Mouse (Mus musculus) brown adipose tissue, adult 24 weeks (tissue): ENCODE results near the gene Ntrk2. TPM values are rescaled to one million over a fixed set of nuclear protein-coding genes. Genes with fewer than 3 reads are reported as not detected.
"Not testable (repeated sequence)": the region's sequence is repeated elsewhere in the genome, so short reads cannot be mapped to it uniquely, and the experiment has no call there.

Experiments used
- H3K27ac ChIP-seq: fragments of 200-500 bp; replicated peaks from 2 replicates; pipeline ENCODE4 v1.5.1; 2012; ENCODE audit warnings: low read depth, mild to moderate bottlenecking, low read length
- H3K4me1 ChIP-seq: fragments of 200-500 bp; 2 replicates; pipeline ENCODE4 v1.6.1; 2012; ENCODE audit warnings: low read length, mixed read lengths; ENCODE audit not compliant: control insufficient read depth, insufficient read depth, insufficient read length
- H3K4me3 ChIP-seq: fragments of 200-500 bp; 2 replicates; pipeline ENCODE4 v1.5.1; 2012; ENCODE audit warnings: low read depth, mild to moderate bottlenecking, low read length, moderate library complexity; ENCODE audit not compliant: insufficient read depth
- polyA plus RNA-seq: library from polyadenylated mRNA; stranded (reverse); fragments of >200 nt; gene quantifications from 2 replicates; pipeline ENCODE4 v1.2.4, GENCODE M21; 2012; ENCODE audit not compliant: missing spikeins, insufficient read depth, insufficient read length

The Ntrk2 gene
- polyA plus RNA-seq, 1 experiment: 116 TPM

DNA sequence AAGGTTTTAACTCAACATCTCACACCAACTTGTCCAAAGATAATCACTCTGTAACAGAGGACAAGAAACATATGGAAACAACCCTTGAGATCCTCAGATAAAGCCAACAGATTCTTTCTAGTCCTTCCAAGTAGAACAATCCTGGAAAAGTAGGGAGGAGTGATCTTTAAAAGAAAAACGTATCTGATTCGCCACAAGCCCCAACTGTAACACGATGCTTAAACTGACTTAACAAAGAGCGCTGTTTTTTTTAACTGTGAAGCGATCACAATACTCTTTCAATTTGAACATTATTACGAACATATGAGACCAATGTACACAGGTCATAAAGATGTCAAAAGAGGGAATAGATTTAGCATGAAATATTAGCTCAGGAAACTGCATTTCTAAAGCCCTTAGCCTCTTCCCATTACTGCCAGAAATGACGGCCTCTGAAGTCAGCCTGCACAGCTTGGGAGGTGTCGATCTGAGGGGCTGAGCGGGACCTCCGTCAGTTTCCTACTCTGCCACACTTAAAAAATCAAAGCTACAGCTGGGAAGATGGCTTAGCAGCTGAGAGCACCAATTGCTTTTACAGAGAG lies 289.5 kb downstream of the Ntrk2 start:
- Histone ChIP-seq H3K4me1 (no peaks in the 10 kb centered on the region), H3K27ac (no peak overlapping the region), H3K4me3 (no peak overlapping the region)

DNA sequence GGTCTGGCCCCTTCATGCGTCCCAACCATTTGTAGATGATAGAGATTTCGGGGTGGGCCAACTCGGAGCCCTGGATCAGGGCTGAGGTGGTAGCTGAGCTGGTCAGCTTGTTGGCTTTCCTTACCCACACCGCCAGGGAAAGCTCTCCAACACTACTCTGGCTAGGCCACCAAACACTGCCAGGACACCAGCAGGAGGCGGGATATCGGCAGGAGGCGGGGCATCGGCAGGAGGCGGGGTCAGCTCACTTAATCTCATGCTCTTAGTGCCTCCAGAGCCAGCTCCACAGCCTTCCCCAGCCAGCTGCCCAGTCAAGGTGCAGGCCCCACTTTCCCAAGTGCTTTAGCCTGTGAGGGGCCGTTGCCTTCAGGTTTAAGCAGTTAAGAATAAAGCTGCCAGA lies 293.7 kb downstream of the Ntrk2 start:
- no peak overlapping the region for H3K4me3 ChIP-seq
- H3K27ac ChIP-seq: no peak overlapping the region
- no peaks in the 10 kb centered on the region for H3K4me1 ChIP-seq

DNA sequence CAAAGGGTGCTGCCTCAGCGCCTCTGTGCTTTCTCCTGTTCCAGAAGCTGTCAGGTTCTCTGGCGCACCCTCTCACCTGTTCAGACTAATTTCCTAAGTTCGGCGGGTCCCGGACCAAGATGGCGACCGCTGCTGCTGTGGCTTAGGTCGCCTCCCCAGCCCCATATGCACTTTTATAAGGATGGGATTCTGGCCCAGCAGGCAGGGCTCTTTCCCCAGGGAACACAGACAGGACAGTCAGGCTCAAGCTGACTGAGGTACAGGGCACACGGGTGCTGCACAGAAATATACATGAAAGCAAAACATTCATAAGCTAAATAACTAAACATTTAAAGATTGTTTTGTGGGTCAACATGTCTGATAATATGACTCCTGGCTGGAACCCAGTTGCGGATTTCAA lies 301.4 kb downstream of the Ntrk2 start:
- H3K27ac ChIP-seq, H3K4me3 ChIP-seq, H3K4me1 ChIP-seq: not testable (repeated sequence)

- no peaks in the 10 kb centered on the region for H3K4me1 ChIP-seq
- no peak overlapping the region for H3K27ac ChIP-seq
- no peak overlapping the region for H3K4me3 ChIP-seq
Measured at GRCm38 (mm10) chr13:59110107-59110506, 303.7 kb downstream of the Ntrk2 start.

DNA sequence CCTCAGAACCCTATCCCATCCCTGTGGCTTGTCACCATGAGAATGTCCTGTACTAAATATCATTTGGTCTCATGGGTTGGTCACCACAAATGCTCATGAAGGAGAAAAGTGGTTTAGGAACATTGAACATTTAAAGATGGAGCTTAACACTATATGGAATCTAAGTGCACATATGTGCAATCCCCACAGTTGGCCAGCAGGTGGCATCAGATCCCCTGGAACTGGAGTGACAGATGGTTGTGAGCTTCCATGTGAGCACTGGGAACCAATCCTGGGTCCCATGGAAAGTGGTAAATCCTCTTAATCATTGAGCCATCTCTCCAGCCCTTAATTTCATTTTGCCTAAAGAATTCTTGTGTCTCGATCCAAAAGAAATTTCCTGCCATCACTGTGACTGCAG lies 308.3 kb downstream of the Ntrk2 start:
- Histone ChIP-seq H3K27ac (no peak overlapping the region), H3K4me1 (peaks cover 2% of the 10 kb centered on the region; the same call in 1 of the 2 replicates), H3K4me3 (no peak overlapping the region)

DNA sequence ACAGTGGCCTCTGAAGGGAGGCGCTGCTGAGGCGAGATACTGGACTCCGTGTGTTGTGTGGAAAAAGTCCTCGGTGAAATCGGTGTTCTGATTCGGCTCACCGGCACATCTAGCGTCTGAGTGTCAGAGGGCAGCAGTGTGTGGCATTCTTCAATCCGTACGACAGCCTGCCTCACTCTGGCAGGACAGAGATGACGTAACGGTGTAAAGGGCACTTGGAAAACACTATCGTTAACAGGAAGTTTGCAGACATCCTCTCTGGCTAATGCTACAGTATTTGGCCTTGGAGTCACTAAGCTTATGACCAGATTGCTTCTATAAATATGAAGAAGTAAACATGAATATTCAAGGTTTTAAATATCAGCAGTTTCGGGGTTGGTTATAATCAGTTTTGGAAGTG lies 309.2 kb downstream of the Ntrk2 start:
- H3K4me1 ChIP-seq: peaks cover 7% of the 10 kb centered on the region
- H3K27ac ChIP-seq: no peak overlapping the region
- no peak overlapping the region for H3K4me3 ChIP-seq

DNA sequence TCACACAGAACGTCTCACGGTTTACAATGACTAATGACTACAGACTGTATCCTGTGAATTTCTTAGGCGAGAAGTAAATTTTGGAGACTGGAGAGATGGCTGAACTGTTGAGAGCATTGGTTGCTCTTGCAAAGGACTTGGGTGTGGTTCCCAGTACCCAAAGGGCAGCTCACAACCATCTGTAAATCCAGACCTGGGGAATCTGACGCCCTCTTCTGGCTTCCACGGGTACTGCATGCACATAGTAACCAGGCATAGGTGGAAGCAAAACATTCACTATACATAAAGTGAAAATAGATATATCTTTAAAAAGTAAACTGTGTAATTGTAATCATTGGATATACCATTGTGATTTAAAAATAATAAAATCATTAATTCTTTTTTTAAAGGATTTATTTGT lies 310.9 kb downstream of the Ntrk2 start:
- H3K4me3 ChIP-seq: no peak overlapping the region
- no peak overlapping the region for H3K27ac ChIP-seq
- H3K4me1 ChIP-seq: peaks cover 7% of the 10 kb centered on the region

DNA sequence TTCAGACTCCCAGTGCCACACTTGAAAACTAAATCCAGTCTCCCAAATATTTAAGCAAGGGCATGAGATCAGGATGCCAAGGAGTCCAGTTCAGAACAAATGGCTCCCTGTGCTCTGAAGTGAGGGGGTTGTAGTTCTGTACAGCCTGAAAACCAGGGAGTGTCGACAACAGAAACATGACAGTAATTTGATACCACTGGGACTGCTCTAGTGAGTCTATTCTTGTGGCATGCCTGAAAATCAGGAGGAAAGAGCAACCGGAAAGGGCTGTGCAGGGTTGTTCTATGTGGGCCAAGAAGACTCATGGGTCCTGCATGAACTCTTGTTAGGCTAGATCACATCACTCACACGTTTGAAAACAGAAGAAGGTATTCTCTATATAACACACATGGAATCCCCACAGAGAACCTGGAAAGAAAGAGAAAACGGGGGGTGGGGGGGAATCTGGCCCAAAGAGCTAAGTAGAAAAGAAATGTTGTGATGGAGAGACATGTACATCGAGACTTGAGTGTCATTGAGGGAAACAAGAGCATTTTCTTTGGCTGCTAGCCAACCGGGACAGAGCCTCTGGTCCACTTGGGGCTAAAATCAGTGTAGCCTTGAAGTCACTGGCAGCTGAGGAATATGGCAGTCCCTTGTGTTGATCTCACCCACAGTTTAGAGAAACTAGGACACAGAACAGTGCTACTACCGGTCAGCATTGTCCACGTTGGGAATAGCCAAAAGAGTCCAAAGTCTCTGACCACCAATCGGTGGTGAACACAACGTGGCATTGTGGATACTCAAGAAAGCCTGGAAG lies 313.4 kb downstream of the Ntrk2 start:
- Histone ChIP-seq H3K4me1 (peaks cover 7% of the 10 kb centered on the region), H3K27ac (no peak overlapping the region), H3K4me3 (no peak overlapping the region)

- peaks cover 4% of the 10 kb centered on the region; the same call in 1 of the 2 replicates for H3K4me1 ChIP-seq
- H3K4me3 ChIP-seq: no peak overlapping the region
- no peak overlapping the region for H3K27ac ChIP-seq
Measured at GRCm38 (mm10) chr13:59143141-59143744, 336.9 kb downstream of the Ntrk2 start.

DNA sequence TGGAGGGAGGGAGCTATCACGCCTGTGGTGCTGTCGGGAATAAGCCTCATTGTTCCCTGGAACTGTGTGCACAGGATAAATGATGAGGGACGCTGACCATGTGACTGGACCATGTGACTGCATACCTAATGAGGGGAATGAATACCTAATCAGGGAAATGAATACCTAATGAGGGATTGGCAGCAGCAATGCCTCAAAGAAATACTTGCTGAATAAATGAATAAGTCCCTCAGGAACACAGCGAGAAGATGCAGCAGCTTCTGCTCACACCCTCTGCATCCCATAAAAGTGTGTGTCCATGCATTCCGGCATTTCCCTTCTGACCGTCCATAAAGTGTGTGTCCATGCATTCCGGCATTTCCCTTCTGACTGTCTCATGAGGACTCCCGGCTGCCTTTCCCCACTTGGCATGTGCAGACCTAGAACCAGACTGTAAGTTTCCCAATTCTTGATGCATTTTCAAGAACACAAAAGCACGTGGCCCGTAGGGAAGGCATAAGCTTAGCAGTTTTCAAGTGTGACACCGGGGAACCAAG lies 338.0 kb downstream of the Ntrk2 start:
- peaks cover 4% of the 10 kb centered on the region; the same call in 1 of the 2 replicates for H3K4me1 ChIP-seq
- no peak overlapping the region for H3K27ac ChIP-seq
- no peak overlapping the region for H3K4me3 ChIP-seq

DNA sequence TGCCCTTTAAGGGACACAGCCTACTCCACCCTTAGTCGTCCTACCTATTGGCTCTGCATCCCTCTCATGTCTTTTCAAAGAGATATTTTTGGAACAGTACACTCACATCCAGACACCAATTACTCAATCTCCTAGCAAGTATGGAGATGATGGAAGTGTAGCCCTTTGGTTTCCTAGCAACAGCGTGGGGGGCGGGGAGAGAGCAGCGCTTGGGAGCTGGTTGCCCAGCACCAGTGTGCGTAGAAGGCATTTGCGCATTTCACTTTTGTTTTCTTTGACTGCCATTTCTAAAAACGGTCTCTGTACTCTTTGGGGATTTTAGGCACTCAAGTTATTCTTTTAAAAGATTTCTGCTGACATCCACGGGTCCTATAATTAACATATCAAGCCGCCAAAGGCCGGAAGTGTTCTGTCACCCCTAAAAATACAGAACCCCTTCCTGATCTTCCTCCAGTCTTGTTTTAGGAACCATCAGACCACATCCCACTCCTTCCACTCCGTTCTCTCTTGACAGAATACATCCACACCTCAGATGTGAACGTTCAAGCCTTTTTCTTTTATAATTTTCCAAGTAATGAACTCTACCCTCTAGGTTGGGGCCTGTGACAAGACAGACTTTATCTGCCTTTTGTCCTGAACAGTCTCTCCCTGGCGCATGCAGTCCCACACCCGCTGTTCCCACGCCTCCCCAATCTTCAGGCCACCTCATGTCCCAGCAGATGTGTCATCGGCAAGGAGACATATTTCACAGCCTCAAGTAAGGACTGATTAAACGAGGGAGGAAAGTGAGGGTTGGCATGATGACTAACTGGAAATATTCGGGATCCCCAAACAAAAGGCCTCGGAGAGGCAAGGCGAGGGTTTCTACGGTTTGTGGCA lies 339.5 kb downstream of the Ntrk2 start:
- peaks cover 4% of the 10 kb centered on the region; the same call in 1 of the 2 replicates for H3K4me1 ChIP-seq
- no peak overlapping the region for H3K27ac ChIP-seq
- no peak overlapping the region for H3K4me3 ChIP-seq

DNA sequence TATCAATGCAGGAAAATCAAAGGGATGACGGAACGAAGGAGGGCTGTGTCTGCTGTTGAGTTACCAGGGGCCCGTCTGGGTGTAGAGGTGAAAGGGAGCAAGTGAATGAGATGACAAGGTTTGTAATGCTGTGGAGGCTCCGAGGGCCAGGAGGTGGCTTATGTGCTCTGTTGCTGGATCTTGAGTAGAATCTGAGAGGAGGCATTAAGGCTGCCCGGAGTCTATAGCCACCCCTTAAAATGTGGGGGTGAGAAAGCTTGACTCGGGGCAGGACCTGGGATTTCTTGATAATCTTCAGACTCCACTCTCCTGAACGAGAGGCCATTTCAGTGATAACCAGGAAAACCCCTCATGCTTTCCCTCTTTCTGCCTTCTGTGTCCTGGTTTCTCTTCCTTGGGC lies 340.2 kb downstream of the Ntrk2 start:
- Histone ChIP-seq H3K27ac (no peak overlapping the region), H3K4me1 (peaks cover 4% of the 10 kb centered on the region; the same call in 1 of the 2 replicates), H3K4me3 (no peak overlapping the region)

DNA sequence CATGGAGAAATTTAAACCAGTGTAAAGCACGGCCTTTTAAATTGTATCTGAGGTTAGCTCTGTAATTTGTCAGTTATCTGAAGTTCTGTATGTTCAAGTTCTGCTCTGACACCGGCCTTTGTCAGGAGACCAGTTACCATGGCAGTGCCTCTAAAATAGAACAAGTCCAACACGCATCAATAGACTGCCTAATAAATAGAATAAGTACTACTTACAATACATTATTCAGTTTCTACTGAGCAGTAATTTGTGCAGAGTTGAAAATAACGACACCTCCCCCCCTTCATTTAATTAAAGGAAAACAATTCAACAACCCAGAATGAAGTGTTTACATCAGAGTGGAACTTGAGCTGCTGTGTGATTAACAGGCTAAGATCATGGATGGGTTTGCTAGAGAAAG lies 341.6 kb downstream of the Ntrk2 start:
- Histone ChIP-seq H3K27ac (no peak overlapping the region), H3K4me3 (no peak overlapping the region), H3K4me1 (peaks cover 4% of the 10 kb centered on the region; the same call in 1 of the 2 replicates)

DNA sequence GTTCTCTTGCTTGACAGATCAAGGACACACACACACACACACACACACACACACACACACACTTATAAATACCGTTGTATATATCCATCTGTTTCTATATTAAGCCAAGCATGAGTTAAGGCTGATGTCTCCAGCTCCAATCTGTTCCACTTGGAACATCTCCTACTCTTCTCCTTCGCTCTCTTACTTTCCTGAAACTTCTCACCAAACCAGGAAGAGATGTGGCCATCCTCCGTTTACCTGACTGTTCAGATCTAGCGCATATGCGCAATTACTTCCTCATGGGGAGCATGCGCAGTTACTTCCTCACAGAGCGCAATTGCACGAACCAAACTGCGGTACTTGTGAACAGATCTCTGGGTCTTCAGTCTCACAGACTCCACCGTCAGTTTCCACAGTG lies 342.4 kb downstream of the Ntrk2 start:
- no peak overlapping the region for H3K4me3 ChIP-seq

GRCm38 (mm10) chr13:59164015-59164414 lies 357.6 kb downstream of the Ntrk2 start:
- Histone ChIP-seq H3K4me1 (no peaks in the 10 kb centered on the region), H3K4me3 (no peak overlapping the region), H3K27ac (no peak overlapping the region)

More for the DNA sequence above, 342.4 kb downstream of the Ntrk2 start:
- peaks cover 4% of the 10 kb centered on the region; the same call in 1 of the 2 replicates for H3K4me1 ChIP-seq
- H3K27ac ChIP-seq: no peak overlapping the region
